Mouse (Mus musculus) erythroblast, embryonic 14.5 days (primary cell): ENCODE results near the gene Gamt. TPM values are rescaled to one million over a fixed set of nuclear protein-coding genes. Genes with fewer than 3 reads are reported as not detected.
A peak's percentile ranks its signal among the peaks of the same experiment; 100 is the strongest.
"Not testable (repeated sequence)": the region's sequence is repeated elsewhere in the genome, so short reads cannot be mapped to it uniquely, and the experiment has no call there.

Experiments
- H3K27me3 ChIP-seq: 2 replicates; pipeline ENCODE4 v1.6.1; 2012; ENCODE audit warnings: inconsistent platforms; ENCODE audit not compliant: control insufficient read depth
- H3K36me3 ChIP-seq: 2 replicates; pipeline ENCODE4 v1.6.1; 2012; ENCODE audit warnings: mild to moderate bottlenecking, inconsistent platforms; ENCODE audit not compliant: control insufficient read depth
- H3K4me1 ChIP-seq: 2 replicates; pipeline ENCODE4 v1.6.1; 2012; ENCODE audit warnings: inconsistent platforms; ENCODE audit not compliant: control insufficient read depth
- H3K4me3 ChIP-seq: replicated peaks from 2 replicates; pipeline ENCODE3; 2012; ENCODE audit warnings: moderate library complexity, mild to moderate bottlenecking, inconsistent platforms
- H3K9me3 ChIP-seq: 2 replicates; pipeline ENCODE4 v1.6.1; 2012; ENCODE audit warnings: low read length, inconsistent platforms, mixed read lengths; ENCODE audit not compliant: control insufficient read depth
- GATA1 ChIP-seq: IDR thresholded peaks from 2 replicates; pipeline ENCODE4 v1.6.1; 2012; ENCODE audit warnings: low read length, inconsistent platforms, mixed read lengths
- TAL1 ChIP-seq: IDR thresholded peaks from 3 replicates; pipeline ENCODE4 v1.6.1; 2012; ENCODE audit warnings: low read length, inconsistent platforms, mixed read lengths
- polyA plus RNA-seq: library from polyadenylated mRNA; stranded (reverse); fragments of >175 nt; gene quantifications from 2 replicates; pipeline ENCODE4 v1.2.3, GENCODE M21; 2012

Gamt gene
- polyA plus RNA-seq, 1 experiment: 0.20 TPM

DNA sequence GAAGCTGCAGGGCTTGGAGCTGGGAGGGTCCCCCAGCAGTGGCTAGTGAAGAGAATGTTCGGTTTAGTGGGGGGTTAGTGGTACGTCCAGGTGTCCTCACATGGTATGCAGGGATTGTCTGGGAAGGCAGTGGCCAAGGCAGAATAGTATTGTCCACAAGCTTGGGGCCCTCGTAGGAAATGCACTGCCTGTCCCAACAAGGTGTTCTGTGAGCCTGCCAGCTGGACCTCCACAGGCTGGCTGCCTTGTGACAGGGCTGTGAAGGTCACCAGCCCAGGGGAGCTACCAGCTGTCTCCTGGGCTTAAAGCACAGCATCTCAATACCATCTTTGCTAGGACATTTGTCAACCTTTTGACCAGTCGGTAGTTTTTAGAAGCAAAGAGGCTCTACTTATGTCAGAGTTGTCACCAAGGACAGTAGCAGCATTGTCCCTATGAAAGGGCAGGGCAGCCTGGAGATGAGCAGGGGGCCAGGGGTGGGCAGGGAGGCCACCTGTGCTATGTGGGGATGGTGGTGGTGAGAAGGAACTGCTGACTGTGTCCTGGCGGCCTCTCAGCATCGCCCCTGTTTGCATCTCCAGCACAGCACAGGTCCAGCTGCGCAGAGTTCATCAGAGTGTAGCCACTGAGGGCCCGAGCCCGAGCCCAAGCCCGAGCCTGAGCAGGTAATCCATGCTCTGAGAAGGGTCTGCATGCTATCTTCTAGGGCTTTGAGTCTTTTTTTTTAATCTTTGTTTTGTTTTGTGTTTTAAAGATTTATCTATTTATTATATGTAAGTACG, 8.1 kb downstream of the Gamt start:
- peaks cover 70% of the 10 kb centered on the region for H3K36me3 ChIP-seq
- H3K4me1 ChIP-seq: peaks cover 60% of the 10 kb centered on the region
- H3K27me3 ChIP-seq: no peaks in the 10 kb centered on the region
- TF ChIP-seq TAL1 (no peak), GATA1 (no peak)
- H3K9me3 ChIP-seq: no peaks in the 10 kb centered on the region
- H3K4me3 ChIP-seq: no peak overlapping the region

GRCm38 (mm10) chr10:80252011-80252410, 8.8 kb downstream of the Gamt start:
- no peaks in the 10 kb centered on the region for H3K27me3 ChIP-seq
- peaks cover 63% of the 10 kb centered on the region for H3K4me1 ChIP-seq
- no peaks in the 10 kb centered on the region for H3K9me3 ChIP-seq
- TF ChIP-seq TAL1: no peak
- TF ChIP-seq GATA1: no peak
- no peak overlapping the region for H3K4me3 ChIP-seq
- peaks cover 65% of the 10 kb centered on the region for H3K36me3 ChIP-seq

DNA sequence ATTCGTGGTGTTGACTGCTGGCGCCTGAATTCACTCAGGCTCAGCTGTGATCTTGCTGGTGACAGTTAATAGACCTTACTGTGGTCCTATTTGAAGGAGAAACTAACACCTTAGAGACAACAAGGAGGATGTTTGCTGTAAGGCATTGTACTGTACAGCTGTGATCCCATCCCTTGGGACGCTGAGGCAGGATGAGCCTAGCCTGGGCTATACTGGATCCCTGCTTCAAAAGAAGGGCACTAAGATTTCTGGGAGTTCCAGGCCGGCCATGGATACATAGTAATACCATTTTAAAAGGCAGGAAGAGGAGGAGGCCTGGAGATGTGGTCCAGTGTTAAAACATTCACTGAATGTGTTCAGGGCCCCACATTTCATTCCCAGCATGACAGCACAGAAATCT, 10.2 kb downstream of the Gamt start:
- no peaks in the 10 kb centered on the region for H3K9me3 ChIP-seq
- H3K4me3 ChIP-seq: peak overlapping the region; percentile 82
- no peak for TF ChIP-seq GATA1
- TF ChIP-seq TAL1: no peak
- peaks cover 65% of the 10 kb centered on the region for H3K4me1 ChIP-seq
- H3K36me3 ChIP-seq: peaks cover 51% of the 10 kb centered on the region
- H3K27me3 ChIP-seq: no peaks in the 10 kb centered on the region

GRCm38 (mm10) chr10:80250059-80250458, 10.8 kb downstream of the Gamt start:
- H3K36me3 ChIP-seq: peaks cover 50% of the 10 kb centered on the region
- no peak for TF ChIP-seq GATA1
- no peak for TF ChIP-seq TAL1
- no peaks in the 10 kb centered on the region for H3K27me3 ChIP-seq
- H3K9me3 ChIP-seq: no peaks in the 10 kb centered on the region
- H3K4me1 ChIP-seq: peaks cover 70% of the 10 kb centered on the region
- H3K4me3 ChIP-seq: peak overlapping the region; percentile 82

DNA sequence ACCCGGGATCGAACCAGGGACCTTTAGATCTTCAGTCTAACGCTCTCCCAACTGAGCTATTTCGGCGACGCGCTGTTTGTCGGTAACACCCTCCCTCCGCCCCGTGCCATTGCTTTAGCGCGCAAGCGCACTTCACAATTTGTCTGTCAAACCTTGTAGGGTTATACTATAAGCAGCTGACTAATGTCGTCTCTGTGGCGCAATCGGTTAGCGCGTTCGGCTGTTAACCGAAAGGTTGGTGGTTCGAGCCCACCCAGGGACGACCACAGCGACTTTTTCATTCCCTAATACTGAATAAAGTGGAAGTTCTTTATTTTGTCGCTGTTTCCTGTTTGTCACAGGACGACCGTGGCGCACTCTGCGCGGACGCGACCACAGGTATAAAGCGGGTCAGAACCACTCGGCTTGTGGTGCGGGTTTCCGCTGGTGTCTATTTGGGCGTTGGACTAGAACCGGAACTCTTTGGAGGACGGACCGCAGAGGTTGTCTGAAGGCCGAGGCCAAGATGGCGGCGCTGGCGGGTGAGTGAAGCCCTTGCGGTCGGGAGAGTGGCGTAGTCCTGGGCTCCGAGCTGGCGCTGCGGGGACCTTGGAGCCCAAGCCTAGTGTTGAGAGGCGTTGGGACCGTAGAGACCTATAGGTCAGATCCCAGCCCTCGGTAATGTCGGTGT, 11.7 kb downstream of the Gamt start, which contains the start of gene Ndufs7:
Gene Ndufs7 (plus strand): TSS at position 151 of the 670 bp plus-strand sequence.
- Histone ChIP-seq H3K4me3 (peak within 1 kb of the TSS; percentile 82), H3K9me3 (no peaks in the 10 kb centered on the region), H3K4me1 (peaks cover 65% of the 10 kb centered on the region), H3K27me3 (no peaks in the 10 kb centered on the region), H3K36me3 (peaks cover 48% of the 10 kb centered on the region)
- TF ChIP-seq TAL1 (no peak), GATA1 (no peak)

DNA sequence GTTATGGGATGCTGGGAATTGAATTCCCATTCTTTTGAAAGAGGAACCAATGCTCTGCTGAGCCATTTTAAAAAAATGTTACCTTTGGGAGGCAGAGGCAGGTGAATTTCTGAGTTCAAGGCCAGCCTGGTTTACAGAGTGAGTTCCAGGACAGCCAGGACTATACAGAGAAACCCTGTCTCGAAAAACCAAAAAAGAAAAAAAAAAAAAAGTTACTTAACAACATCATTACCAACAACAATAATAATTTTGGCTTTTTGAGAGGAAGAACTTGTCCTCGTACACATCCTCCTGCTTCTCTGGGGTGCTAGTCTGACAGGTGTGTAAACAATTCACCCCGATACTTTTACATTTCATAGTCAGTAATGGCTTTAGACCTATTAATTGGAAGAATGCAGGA, 12.4 kb downstream of the Gamt start:
- H3K4me3 ChIP-seq: peak overlapping the region; percentile 82
- H3K4me1 ChIP-seq: peaks cover 63% of the 10 kb centered on the region
- H3K9me3 ChIP-seq, H3K27me3 ChIP-seq: not testable (repeated sequence)
- peaks cover 48% of the 10 kb centered on the region for H3K36me3 ChIP-seq

GRCm38 (mm10) chr10:80247849-80248248, 13.0 kb downstream of the Gamt start:
- Histone ChIP-seq H3K4me3 (peak overlapping the region; percentile 82), H3K27me3 (no peaks in the 10 kb centered on the region), H3K36me3 (peaks cover 48% of the 10 kb centered on the region), H3K4me1 (peaks cover 60% of the 10 kb centered on the region), H3K9me3 (no peaks in the 10 kb centered on the region)
- no peak for TF ChIP-seq TAL1

- peak; percentile 42; the same call in 1 of the 2 replicates for TF ChIP-seq GATA1
- TF ChIP-seq TAL1: no peak
- H3K9me3 ChIP-seq: no peaks in the 10 kb centered on the region
- peaks cover 58% of the 10 kb centered on the region for H3K4me1 ChIP-seq
- no peaks in the 10 kb centered on the region for H3K27me3 ChIP-seq
- no peak overlapping the region for H3K4me3 ChIP-seq
- peaks cover 49% of the 10 kb centered on the region for H3K36me3 ChIP-seq
Observed at GRCm38 (mm10) chr10:80245600-80245999, 15.2 kb downstream of the Gamt start.

DNA sequence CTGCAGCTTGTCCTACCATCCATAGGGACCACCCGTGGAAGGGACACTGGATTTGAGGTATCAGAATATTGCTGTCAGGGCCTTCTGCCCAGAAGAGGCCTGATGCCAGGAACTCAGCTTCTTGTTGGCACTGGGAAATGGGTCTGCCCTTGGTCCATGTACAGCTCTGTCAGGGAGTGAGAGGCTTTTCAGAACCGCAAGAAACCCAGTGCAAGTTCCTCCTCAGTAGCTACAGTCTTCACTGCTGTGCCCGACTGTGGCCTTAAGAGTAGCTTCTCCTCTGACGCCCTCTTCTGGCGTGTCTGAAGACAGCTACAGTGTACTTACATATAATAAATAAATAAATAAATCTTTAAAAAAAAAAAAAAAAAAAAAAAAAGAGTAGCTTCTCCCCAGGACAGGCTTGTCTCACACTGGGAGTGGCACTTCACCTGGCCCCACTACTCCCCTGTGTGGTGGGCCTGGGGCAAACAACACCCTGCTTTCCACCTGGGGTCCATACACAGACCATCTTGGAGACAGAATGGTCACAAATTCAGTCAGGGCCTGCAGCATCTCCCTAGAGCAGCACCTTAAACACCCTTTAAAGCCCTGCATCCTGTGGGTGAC, 15.9 kb downstream of the Gamt start:
- no peaks in the 10 kb centered on the region for H3K9me3 ChIP-seq
- no peak for TF ChIP-seq GATA1
- no peak for TF ChIP-seq TAL1
- no peaks in the 10 kb centered on the region for H3K27me3 ChIP-seq
- peaks cover 53% of the 10 kb centered on the region for H3K36me3 ChIP-seq
- H3K4me1 ChIP-seq: peaks cover 51% of the 10 kb centered on the region
- H3K4me3 ChIP-seq: no peak overlapping the region

GRCm38 (mm10) chr10:80242607-80243006, 18.2 kb downstream of the Gamt start:
- H3K9me3 ChIP-seq: no peaks in the 10 kb centered on the region
- H3K4me3 ChIP-seq: no peak overlapping the region
- H3K36me3 ChIP-seq: peaks cover 76% of the 10 kb centered on the region
- peaks cover 33% of the 10 kb centered on the region for H3K4me1 ChIP-seq
- H3K27me3 ChIP-seq: no peaks in the 10 kb centered on the region
- TF ChIP-seq GATA1: no peak
